Comparison of ENCODE assay signal across 8 mouse cellular contexts in the genomic region with DNA sequence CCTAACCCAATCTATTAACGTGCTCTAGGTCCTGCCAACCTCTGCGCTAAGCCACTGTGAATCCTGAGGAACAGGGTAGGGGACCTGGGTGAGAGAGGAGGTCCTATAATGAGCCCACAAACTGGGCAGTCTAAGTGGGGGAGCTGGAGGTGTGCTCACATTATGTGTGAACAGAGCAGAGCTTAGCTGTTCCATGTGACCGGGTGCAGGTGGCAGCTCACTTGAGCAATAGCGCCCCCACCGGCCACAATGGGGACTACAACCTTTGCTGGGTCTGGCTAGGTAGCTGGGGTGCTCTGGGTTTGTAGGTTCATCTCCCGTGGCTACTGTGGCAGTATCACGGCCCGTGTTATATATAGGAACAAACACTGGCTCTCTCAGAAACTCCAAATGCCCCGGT. TPM values are rescaled to one million over a fixed set of nuclear protein-coding genes. Genes with fewer than 3 reads are reported as not detected.
DNase-seq lines count a peak whose midpoint lies in the region; ATAC-seq and TF ChIP-seq lines count a peak whose summit lies in the region.

No protein-coding gene starts in this region.

- H3K4me1 ChIP-seq in cerebellum, adult 2 months (ENCODE audit: control insufficient read depth, insufficient read depth, low read length), result no peaks in the 10 kb centered on the region
- H3K4me1 ChIP-seq in midbrain, postnatal 0 days (ENCODE audit: insufficient read depth, low read length), result no peaks in the 10 kb centered on the region
- H3K4me1 ChIP-seq in midbrain, embryonic 16.5 days (ENCODE audit: control insufficient read depth, insufficient read depth, low read length), result no peaks in the 10 kb centered on the region

- no peak overlapping the region for H3K4me3 ChIP-seq in cerebellum, adult 2 months (replicated peaks; ENCODE audit: insufficient read depth, low read depth, low read length)
- H3K4me3 ChIP-seq in midbrain, postnatal 0 days (ENCODE audit: low read depth, low read length), result no peak overlapping the region
- no peak overlapping the region for H3K4me3 ChIP-seq in midbrain, embryonic 16.5 days (ENCODE audit: low read depth, low read length)

- no peak overlapping the region for H3K4me2 ChIP-seq in midbrain, postnatal 0 days (ENCODE audit: low read depth, low read length, poor library complexity, severe bottlenecking)
- H3K4me2 ChIP-seq in midbrain, embryonic 16.5 days (ENCODE audit: low read length), result no peak overlapping the region

- H3K9me3 ChIP-seq in midbrain, postnatal 0 days (ENCODE audit: low read length), result no peaks in the 10 kb centered on the region
- no peaks in the 10 kb centered on the region for H3K9me3 ChIP-seq in midbrain, embryonic 16.5 days (replicated peaks; ENCODE audit: control insufficient read depth, low read length, poor library complexity, severe bottlenecking)

- H3K27me3 ChIP-seq in cerebellum, adult 2 months (ENCODE audit: control insufficient read depth, insufficient read depth, low read length), result no peaks in the 10 kb centered on the region
- H3K27me3 ChIP-seq in midbrain, postnatal 0 days (ENCODE audit: insufficient read depth, low read length), result no peaks in the 10 kb centered on the region
- no peaks in the 10 kb centered on the region for H3K27me3 ChIP-seq in midbrain, embryonic 16.5 days (ENCODE audit: control insufficient read depth, insufficient read depth, low read depth, low read length)

- peak; percentile 41 to 73 for DNase-seq in cerebellum, postnatal 14 days
- no peak for DNase-seq in cerebellum, adult 2 months
- no peak for DNase-seq in midbrain, postnatal 0 days (ENCODE audit: low spot score)
- DNase-seq in kidney, postnatal 10 days, result peak; percentile 53
- peak; percentile 17 to 56 for DNase-seq in natural killer cell, adult 2 months (ENCODE audit: low spot score in 2 of 2)
- DNase-seq in left cerebral cortex, adult 9 months (ENCODE audit: low spot score in 2 of 2), result no peak
- no peak for DNase-seq in Muller cell, postnatal 12 days (ENCODE audit: inconsistent ontology term)

- H3K36me3 ChIP-seq in midbrain, postnatal 0 days (ENCODE audit: insufficient read depth, low read length), result no peaks in the 10 kb centered on the region
- no peaks in the 10 kb centered on the region for H3K36me3 ChIP-seq in midbrain, embryonic 16.5 days (ENCODE audit: control insufficient read depth, insufficient read depth, low read length)

- TF ChIP-seq POLR2A in cerebellum, adult 2 months (IDR thresholded peaks at IDR 0.05; ENCODE audit: borderline replicate concordance, insufficient read depth, low read length), result no peak

- WGBS in cerebellum, adult 2 months, result 60% methylated on average over 9 of the region's 9 CpGs
- WGBS in midbrain, postnatal 0 days, result 57% methylated on average over 9 of the region's 9 CpGs
- WGBS in midbrain, embryonic 16.5 days, result 55% methylated on average over 9 of the region's 9 CpGs

- TF ChIP-seq CTCF in cerebellum, adult 2 months (IDR thresholded peaks at IDR 0.05; ENCODE audit: borderline replicate concordance, insufficient read depth, low read depth, low read length), result no peak; the same call in 1 of the 2 replicates
- peak; percentile 38 for TF ChIP-seq CTCF in midbrain, postnatal 0 days (IDR thresholded peaks at IDR 0.05)

- no peak overlapping the region for H3K27ac ChIP-seq in cerebellum, adult 2 months (ENCODE audit: insufficient read depth, low read length)
- no peak overlapping the region for H3K27ac ChIP-seq in midbrain, postnatal 0 days (ENCODE audit: low read depth, low read length)
- no peak overlapping the region for H3K27ac ChIP-seq in midbrain, embryonic 16.5 days (ENCODE audit: low read length)

- ATAC-seq in midbrain, postnatal 0 days (ENCODE audit: low FRiP score), result no peak
- ATAC-seq in midbrain, embryonic 16.5 days, result no peak

- H3K9ac ChIP-seq in midbrain, postnatal 0 days (replicated peaks; ENCODE audit: low read length, poor library complexity, severe bottlenecking), result no peak overlapping the region
- H3K9ac ChIP-seq in midbrain, embryonic 16.5 days (ENCODE audit: low read depth, low read length), result no peak overlapping the region

RNA-seq across cellular contexts. Expression of gene Gal, which starts 22.5 kb away (rescaled TPM):
- polyA plus RNA-seq in cerebellum, adult 2 months (2012; rRNA removed), result 6.7 and 7.1 TPM in 2 replicates
- 1.9 and 5.3 TPM in 2 replicates for total RNA-seq in midbrain, postnatal 0 days (2014; rRNA removed)
- 29.5 and 30.0 TPM in 2 replicates for polyA plus RNA-seq in midbrain, postnatal 0 days (2015; fragmentation: Nextera tagmentation; extraction: Ambion mirVana)
- 15.6 and 16.6 TPM in 2 replicates for polyA plus RNA-seq in midbrain, embryonic 16.5 days (2015; fragmentation: Nextera tagmentation; extraction: Ambion mirVana)

RNA-seq across cellular contexts. Expression of gene Tesmin, which starts 48.2 kb away (rescaled TPM):
- polyA plus RNA-seq in cerebellum, adult 2 months (2012; rRNA removed), result 0.13 and 0.15 TPM in 2 replicates
- total RNA-seq in midbrain, postnatal 0 days (2014; rRNA removed), result 0.27 and 1.2 TPM in 2 replicates
- polyA plus RNA-seq in midbrain, postnatal 0 days (2015; fragmentation: Nextera tagmentation; extraction: Ambion mirVana), result 0.93 and 1.3 TPM in 2 replicates
- 0.81 and 0.84 TPM in 2 replicates for polyA plus RNA-seq in midbrain, embryonic 16.5 days (2015; fragmentation: Nextera tagmentation; extraction: Ambion mirVana)

Comparison
In these comparisons a context has a peak if more than half of its experiments do, and no peak if none do; other contexts are left out.
1. DNase-seq: peak in cerebellum, postnatal 14 days (2 of 2), kidney, postnatal 10 days (single experiment) and natural killer cell, adult 2 months (2 of 2); none in cerebellum, adult 2 months (0 of 2), midbrain, postnatal 0 days (single experiment), left cerebral cortex, adult 9 months (0 of 2) and Muller cell, postnatal 12 days (single experiment).